Mouse (Mus musculus): ENCODE measurements around the gene Elf1.
A peak's percentile ranks its signal among the peaks of the same experiment; 100 is the strongest.
"Not testable (repeated sequence)": the region's sequence is repeated elsewhere in the genome, so short reads cannot be mapped to it uniquely, and the experiment has no call there.

The Elf1 gene

DNA sequence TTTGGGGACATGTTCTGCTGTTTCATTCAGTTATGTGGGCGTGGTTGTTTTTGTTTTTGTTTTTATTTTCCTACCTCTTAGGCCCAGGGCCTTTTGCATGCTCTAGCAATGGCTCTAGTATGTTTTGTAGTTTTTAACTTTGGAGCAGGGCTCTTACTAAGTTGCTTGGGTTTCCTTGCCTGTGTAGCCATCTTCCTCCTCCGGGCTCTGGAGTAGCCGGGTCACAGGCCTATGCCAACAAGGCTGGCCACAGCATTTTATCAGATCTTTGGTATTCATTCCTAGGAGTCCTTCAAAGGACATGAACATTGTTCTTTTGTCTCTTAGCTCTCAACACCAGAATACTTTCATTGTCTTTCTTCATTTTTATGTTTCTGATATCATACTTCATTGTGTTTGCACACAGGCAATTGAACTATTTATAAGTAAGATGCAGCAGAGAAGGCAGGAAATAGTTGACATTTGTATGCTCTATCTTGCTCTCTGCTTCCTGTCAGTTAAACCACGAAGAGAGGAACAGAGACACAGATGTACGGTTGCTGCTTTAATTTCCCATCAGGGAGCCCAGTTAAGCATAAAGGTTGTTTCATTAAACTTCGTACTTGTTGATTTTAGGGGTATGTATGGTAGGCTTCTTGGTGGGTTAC is 40.6 kb downstream of the Elf1 start:
- no peak for DNase-seq (ENCODE audit: low spot score)

- DNase-seq (ENCODE audit: low spot score) = no peak
Observed at GRCm38 (mm10) chr14:79522387-79522786, 41.4 kb downstream of the Elf1 start.

DNA sequence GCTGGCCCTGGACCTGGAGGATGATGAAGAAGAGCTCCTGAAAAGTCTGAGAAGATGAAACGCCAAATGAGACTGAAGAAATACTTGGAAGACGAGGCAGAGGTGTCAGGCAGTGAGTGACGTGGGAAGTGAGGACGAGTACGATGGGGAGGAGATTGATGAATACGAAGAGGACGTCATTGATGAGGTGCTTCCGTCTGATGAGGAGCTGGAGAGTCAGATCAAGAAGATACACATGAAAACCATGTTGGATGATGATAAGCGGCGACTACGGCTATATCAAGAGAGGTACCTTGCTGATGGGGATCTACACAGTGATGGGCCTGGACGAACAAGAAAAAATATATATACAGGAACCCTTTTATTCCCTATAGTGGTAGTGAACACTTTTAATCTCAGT is 45.1 kb downstream of the Elf1 start:
- not testable (repeated sequence) for DNase-seq (ENCODE audit: low spot score)

GRCm38 (mm10) chr14:79527704-79528103 is 46.7 kb downstream of the Elf1 start:
- no peak for DNase-seq (ENCODE audit: low spot score)

DNA sequence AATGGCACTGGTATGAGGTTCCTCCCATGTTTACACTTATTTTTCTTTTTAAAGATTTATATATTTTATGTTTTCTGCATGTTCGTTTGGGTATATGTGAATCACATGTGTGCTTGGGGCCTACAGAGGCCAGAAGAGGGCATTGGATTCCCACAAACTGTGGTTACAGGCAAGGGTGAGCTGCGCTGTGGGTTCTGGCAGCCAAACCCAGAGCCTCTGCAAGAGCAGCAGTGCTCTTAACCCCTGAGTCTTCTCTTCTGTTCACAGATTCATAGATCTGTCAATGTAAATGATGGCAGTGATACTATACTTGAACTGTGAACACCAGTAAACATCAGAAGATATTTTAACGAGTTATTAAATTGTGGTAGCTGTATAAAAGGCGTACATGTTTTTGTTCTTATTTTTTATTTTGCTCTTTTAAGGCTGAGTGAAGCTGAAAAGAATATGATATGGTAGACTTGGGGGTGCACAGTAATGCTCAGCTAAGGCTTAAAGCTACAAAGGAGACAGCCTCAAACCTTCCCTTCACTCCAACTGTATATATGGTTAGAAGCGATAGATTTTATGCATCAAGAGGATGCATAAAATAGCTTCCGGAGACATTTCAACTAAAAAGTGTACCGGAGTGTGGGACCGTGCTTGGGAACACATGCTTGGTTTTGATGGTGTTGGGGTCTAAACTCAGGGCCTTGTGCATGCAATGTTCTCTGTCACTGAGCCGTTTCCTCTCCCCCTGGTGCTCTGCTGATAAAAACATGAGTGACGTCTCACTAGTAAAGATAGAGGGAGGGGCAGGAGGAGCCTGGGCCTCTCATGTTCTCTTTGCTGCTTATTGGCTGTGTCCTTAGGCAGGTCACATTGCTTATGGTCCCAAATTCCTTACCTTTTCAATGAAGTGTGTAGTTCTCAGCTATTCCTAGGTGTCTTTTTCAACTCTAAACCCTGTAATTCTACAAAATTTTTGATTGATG is 48.9 kb downstream of the Elf1 start:
- no peak for DNase-seq (ENCODE audit: low spot score)

DNA sequence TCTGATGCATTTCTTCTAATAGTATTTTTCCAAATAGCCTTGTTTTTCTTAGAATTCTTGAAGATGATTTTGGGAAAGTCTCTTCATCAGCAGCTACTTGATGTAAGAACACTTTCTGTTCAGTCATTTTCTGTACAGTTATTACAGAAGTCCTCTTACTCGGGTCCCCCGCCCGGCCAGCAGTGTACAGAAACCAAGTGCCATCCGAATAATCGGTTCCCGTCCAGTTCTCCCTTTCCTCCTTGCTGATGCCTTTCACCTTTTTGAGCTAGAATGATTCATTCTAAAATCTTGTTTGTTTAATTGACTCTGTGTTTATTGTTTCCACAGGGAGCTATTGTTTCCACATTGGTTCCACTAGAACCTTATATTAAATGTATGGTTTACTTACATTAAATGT is 49.8 kb downstream of the Elf1 start:
- DNase-seq (ENCODE audit: low spot score) = no peak

DNA sequence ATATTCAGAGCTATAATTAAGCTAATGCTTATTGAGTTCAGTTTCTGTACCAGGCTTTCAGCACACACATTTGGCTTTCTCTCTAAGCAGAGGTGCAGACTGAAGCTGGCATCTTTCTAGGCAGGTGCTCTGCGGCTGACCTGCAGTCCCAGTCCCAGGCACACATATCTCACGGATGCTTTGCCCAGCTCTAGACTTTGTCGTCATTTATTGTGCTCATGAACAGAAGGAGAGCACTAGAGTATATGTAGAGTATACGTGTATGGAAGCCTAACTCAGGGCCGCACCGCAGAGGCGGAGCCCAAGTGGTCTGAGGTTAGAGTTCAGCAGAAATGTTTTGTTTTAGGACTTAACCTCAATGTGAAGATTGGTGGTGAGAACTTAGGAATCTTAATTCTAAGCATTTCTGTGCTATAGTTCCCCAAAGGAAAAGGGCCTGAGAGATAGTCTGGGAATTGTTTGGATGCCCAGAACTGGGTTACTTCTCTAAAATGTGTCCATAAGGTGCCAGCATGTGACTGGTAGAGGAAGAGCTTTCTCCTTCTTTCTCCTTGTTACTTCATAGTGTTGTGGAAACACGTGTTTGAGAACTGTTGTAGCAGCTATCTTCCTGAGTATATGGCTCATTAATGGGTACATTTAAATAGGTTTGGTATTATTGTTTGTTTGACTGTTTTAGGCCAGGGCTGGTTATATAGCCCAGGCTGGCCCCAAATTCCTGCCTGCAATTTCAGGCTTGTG is 51.2 kb downstream of the Elf1 start:
- DNase-seq (ENCODE audit: low spot score) = no peak

- no peak for DNase-seq (ENCODE audit: low spot score)
Observed at GRCm38 (mm10) chr14:79533350-79533749, 52.4 kb downstream of the Elf1 start.

- no peak for DNase-seq (ENCODE audit: low spot score)
Observed at GRCm38 (mm10) chr14:79534206-79534605, 53.2 kb downstream of the Elf1 start.

- not testable (repeated sequence) for DNase-seq (ENCODE audit: low spot score)
Observed at GRCm38 (mm10) chr14:79534656-79535055, 53.7 kb downstream of the Elf1 start.

DNA sequence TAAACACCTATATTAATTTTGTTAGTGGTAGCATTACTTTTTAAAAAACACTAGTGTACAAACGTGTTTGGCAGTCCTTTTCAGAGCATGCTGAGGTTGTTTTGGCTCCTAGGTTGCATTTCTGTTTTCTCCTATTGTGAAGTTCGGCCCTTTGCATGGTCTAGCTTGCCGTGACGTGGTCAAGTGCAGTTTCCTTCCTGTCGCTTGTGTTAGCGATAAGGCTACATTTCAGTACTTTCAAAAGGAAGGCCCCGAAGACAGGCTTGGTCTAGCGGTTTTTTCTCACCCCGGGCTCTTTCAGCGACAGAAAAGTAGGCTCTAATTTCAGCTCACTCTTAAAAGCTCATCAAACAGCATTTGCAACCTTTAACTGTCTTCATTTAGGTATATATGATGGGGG is 54.3 kb downstream of the Elf1 start:
- no peak for DNase-seq (ENCODE audit: low spot score)

- DNase-seq (ENCODE audit: low spot score) = no peak
Observed at GRCm38 (mm10) chr14:79536011-79536410, 55.0 kb downstream of the Elf1 start.

GRCm38 (mm10) chr14:79536837-79537236 is 55.8 kb downstream of the Elf1 start:
- no peak for DNase-seq (ENCODE audit: low spot score)

DNA sequence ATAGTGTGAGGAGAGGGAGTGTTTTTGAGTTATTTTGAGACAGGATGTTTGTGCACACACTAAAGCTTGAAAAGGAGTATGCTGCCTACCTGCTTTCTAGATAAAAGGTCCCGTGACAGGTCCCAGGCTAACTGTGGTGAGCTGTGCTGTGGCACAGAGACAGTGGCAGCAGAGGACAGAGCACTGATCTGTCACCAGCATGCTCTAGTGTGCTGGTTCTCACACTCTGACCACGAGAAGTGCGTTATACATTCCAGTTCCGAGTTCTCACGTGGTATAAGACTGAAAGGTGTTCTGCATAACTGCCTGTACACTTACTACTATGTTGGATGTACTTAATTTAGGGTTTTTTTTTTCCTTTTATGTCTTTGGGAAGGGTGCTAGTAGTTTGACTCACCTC is 56.5 kb downstream of the Elf1 start:
- DNase-seq (ENCODE audit: low spot score) = no peak

DNA sequence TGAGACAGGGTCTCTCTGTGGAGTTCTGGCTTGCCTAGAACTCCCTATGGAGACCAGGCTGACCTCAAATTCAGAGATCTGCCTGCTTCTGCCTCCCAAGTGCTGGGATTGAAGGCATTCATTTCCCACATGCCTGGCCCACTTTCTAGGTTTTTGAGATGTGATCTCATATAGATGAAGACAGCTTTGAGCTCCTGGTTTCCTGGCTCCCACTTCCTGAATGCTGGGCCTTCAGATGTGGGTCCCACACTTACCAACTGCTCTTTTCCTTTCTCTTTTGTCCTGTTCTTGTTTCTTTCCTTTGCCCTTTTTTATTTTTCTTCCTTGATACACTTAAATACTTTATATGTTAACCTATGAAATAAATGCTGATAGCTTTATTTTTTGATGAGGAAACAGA is 56.9 kb downstream of the Elf1 start:
- no peak for DNase-seq (ENCODE audit: low spot score)

DNA sequence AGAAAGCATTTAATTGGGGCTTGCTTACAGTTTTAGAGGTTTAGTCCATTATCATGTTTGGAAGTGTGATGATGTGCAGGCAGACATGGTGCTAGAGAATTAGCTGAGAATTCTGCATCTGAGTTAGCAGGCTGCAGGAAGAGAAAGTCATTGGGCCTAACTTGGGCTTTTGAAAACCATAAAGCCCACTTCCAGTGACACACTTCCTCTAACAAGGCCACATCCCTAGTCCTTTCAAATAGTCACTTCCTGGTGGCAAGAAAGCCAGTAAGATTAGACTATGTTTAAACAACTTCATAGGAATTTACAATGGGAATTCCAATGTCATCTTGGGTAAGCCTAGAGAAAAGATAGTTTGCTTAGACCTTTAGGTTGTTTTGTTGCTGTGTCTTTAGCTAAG is 60.6 kb downstream of the Elf1 start:
- DNase-seq (ENCODE audit: low spot score) = no peak

GRCm38 (mm10) chr14:79549343-79549742 is 68.3 kb downstream of the Elf1 start:
- DNase-seq (ENCODE audit: low spot score) = peak; percentile 10

DNA sequence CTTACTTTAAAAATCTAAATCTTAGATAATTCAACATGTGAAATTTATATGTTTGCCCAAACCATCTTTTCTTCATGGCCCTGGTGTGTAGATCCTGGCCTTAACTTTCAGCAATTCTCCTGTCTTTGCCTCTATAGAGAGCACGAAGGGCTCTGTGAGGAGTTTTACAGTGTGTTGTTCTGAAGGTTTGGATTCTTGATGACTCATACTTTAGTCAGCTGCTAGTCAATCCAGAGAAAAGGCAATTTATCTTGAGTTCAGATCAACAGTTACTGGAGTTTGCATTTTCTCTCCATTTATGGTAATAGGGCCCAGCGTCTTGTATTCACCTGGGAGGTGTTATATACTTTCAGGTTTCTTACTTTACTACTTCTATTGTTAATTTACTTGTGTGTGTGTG is 70.9 kb downstream of the Elf1 start:
- DNase-seq (ENCODE audit: low spot score) = no peak

DNA sequence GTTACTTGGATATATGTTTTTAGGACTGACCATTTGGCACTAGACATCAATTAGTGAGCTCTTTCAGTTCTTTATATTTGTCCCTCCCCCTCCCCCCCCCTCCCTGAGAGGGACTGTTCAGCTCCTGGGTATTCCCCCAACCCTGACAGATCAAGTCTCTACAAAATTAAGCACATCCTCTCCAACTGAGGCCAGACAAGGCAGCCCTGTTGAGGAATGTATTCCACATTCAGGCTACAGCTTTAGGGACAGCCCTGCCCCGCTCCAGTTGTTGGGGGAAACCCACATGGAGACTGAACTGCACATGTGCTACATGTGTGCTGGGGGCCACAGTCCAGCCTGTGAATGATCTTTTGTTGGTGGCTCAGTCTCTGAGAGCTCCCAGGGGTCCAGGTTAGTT is 71.9 kb downstream of the Elf1 start:
- no peak for DNase-seq (ENCODE audit: low spot score)

DNA sequence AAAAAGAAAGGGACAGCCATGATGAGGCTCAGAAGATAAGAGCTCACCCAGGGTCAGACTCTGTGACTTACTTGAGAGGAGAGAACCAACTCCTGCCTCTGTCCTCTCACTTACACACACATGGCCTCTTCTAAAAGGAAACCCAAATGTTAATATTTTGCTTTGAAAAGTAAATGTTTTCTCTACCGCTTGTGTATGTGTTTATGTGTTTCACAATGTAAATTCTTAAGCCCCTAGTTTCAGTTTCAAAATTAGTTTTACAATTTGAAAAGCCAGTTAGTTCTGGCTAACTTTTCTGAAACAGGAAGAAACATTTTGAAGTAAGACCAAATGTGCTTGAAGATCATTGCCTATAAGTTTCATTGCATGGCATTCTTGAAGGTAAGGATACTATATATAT is 76.8 kb downstream of the Elf1 start:
- no peak for DNase-seq (ENCODE audit: low spot score)

DNA sequence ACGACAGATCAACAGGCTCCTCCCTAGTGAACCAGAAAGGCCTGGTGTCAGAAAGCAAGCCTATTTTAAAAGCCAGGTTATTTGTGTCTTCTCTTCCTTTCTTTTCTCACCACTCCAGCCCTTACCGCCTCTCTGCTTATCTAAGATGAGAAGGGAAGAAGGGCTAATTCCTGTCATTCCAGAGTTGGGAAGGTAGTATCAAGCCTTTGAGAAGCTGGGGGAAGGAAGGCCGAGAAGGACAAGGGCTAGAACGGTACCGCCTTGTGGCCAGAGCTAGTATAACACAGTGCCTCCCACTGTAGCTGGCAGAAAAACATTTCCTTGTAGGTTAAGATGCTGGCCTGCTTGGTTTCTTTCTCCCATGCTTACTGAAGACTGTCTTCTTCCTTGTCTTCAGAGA is 81.8 kb downstream of the Elf1 start:
- DNase-seq (ENCODE audit: low spot score) = peak; percentile 29

GRCm38 (mm10) chr14:79564784-79565183 is 83.8 kb downstream of the Elf1 start:
- no peak for DNase-seq (ENCODE audit: low spot score)

Measured in ovary, postnatal 14 days (tissue).